Mouse (Mus musculus) naive thymus-derived CD4-positive, alpha-beta T cell, adult 2 months (primary cell): ENCODE results near the gene Ggt5.

Experiments
- DNase-seq: peaks from one replicate; pipeline ENCODE4 v3.0.0-alpha.2; 2011; ENCODE audit warnings: low read depth

Ggt5 gene

DNA sequence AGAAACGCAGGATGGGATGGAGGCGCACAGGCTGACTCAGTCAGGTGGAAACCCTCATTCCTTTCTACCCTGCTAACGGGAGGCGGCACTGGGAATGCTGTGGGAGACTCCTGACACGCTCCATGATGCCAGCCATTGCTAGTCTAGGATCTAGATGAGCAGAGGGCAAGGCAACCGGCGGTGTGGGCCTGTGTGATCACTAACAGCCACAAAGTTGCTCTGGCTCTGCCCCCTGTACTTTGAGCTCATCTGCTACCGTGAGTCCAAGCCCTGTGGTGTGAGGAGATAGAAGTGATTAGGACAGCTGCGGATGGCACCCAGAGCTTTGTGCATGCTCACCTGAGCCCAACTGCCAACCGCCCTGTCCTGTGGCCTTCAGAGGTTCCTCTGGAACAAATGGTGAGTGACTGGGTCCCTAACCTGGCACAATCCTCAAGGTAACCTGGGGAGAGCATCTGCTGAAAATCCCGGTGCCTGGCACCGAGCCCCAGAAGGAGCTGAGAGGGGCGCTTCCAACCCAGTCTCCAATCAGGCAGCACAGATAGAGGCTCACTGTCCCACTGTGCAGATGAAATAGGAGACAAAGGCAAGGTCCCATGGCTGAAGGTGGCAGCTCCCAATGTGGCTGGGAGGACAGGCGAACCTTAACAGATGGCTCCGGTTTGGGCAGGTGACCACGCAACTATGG is 62.4 kb downstream of the Ggt5 start:
- no peak for DNase-seq

DNA sequence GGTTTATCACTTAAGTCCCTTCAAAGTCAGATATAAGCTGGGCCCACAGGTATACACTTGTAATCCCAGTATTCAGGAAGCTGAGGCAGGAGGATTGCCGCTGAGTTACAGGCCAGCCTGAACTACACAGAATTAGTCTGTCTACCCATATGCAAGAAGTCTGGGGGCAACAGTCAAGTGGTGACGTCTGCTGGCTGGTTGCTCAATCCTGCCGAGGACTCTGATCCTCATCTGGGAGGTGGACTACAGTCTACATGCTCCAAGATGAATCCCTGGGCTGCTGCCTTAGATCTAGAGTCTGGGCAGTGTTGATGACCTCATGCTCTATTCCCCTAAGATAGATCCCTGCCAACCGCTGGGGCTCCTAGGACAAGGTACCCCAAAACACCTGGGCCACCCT is 64.9 kb downstream of the Ggt5 start:
- DNase-seq, result no peak

DNA sequence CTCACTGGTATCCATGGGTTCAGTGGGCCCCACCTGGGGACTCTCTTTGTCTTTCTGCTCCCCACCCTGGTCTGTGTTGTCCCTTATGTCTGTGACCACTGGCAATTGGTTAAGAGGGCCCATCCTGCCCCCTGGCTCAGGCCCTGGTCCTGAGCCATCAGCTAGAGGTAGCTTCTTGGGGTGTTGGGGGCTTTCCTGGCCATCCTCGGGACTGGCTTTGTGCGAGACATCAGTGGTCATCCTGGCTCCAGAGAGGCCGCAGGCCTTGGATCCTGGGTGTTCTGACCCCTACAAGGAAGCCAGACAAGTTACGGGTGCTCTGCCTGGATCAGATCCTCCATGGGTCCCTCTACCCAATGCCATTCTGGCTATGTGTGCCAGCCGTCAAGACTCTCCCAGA is 68.0 kb downstream of the Ggt5 start:
- no peak for DNase-seq

DNA sequence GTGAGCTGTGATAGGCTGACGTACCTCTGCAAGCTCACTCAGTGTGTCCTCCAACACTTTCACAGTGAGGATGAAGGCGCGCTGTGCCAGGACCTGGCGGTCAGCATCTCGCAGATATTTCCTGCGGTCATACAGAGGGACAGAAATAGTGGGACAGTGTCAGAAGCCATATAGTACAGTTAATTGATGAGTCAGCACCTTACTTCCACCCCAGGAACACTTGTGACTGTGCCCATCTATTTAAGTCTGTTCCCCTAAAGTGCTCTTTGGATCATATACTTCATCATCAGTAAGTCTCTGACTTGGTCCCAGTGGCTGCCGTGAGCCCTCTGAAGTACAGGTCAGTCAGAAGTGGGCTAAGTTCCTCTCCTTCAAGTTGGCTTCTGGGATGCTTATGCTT is 68.6 kb downstream of the Ggt5 start:
- DNase-seq, result no peak

DNA sequence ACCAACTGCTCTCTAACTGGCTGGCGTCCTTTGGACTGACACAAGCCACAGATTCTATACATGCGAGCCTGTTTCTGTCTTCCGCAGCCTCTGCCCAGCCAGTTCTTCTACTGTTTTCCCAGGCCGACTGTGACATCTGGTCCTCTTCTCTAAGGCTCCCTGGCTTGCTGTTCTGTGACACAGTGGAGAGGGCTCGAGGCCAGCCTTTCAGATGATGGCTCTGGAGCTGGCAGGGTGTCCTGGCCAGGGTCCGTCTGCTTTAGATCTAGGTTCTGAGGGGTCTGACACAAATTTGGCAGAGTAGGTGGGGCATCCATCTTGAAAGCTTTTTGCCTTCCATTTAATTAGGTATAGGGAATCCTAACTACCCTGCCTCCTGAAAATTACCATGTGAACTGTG is 72.2 kb downstream of the Ggt5 start:
- no peak for DNase-seq

DNA sequence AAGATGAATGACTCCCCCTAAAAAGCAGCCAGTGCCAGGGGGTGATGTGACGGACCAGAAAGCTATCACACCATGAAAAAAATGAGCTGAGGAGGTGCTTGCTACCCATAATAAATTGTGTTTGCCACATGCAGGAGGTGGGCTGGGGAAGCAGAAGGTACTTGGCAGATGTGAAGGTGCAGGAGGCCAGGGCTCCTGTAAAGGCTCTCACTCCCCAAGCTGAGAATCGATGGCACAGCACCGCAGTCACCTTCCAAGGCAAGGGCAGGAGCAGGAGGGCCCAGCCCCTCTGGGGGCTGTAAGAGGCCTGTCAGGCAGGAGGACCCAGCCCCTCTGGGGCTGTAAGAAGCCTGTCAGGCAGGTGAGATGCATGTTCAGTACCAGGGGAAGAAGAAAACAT is 72.7 kb downstream of the Ggt5 start:
- no peak for DNase-seq

DNA sequence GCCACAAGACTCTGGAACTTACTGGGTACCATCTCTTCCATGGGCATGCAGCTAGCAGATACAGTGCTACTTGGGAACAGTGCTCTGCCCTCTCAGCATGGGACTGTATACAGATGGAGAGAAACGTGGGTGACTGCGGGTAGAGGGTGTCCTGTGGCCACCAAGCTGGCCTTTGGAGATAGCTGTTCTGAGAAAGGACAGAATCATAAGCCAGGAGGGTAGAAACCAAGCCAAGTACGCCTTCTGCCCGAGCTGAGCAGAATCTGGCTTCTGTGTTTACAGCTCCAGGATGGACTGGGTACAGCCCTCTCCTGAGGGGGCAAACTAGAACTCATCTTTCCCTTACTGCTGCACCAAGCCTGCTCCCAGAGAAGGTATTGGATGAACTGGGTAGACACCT is 73.4 kb downstream of the Ggt5 start:
- DNase-seq, result no peak

DNA sequence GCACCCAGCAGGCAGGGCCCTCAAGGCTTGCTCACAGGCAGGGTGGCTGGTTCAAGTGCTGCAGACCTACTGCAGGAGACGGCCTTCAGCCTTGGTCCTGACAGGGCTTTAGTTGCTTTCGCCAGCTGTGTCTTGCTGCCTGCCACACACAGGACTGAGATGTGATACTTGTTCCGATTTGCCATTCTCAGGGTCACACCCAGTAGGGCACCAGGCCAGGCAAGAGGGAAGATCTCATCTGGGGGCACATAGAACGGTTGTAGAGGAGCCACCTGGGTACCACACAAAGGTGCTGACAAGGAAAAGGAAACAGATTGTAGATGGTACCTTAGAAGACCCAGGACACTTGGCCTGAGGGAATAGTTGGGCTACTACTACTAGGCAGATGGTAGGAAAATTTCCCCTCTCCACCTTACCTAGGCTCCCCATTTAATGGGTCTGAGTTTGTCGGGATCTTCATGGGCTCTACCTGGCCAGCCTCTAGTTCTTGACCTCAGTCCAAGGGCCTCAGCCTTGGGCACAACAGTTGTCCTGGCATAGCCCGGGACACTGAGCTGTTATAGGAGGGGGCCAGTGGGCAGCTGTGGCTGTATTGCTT is 75.6 kb downstream of the Ggt5 start:
- no peak for DNase-seq

DNA sequence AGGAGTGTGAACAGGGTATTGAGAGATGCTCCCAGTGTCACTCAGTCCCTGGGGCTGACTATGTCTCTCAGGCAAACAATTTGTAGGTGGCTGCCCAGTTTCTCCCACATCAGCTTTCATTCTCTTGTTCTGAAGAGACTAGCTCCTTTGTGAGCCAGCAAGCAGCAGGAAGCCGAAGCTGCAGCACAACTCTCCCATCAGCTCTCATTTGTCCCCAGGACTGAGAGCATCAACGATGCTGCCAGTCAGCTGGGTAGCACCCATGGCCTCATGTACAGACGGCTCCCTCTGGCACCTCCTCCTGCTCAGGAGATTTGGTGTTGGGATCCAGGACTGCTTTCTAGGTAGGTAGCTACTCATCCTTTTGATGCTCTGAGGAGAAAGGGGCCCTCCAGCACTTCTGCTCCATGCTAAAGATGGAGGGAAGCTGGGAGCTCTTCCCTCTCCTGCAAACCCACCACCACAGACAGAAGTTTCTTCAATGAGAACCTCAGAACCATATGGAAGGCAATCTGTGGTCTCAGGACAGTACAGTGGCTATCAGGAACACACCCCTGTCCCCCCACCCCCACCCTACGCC is 77.4 kb downstream of the Ggt5 start:
- DNase-seq, result peak; percentile 53
